Mouse (Mus musculus) frontal cortex, postnatal 25 days (tissue): Measurements from ENCODE around the gene Stk38l.
"Not testable (repeated sequence)": the region's sequence is repeated elsewhere in the genome, so short reads cannot be mapped to it uniquely, and the experiment has no call there.

Experiments used
- DNase-seq, 2 experiments: peaks; one replicate each; pipeline ENCODE4 v3.0.0; 2022; ENCODE audit warnings: low spot score in 2 of 2

Gene Stk38l

GRCm38 (mm10) chr6:146733554-146733953, 8.8 kb downstream of the Stk38l start:
- DNase-seq, result no peak

- DNase-seq, result no peak
Measured at GRCm38 (mm10) chr6:146738889-146739288, 14.1 kb downstream of the Stk38l start.

- no peak for DNase-seq
Measured at GRCm38 (mm10) chr6:146740724-146741123, 15.9 kb downstream of the Stk38l start.

- DNase-seq, result no peak
Measured at GRCm38 (mm10) chr6:146741986-146742635, 17.3 kb downstream of the Stk38l start.

- DNase-seq, result not testable (repeated sequence)
Measured at GRCm38 (mm10) chr6:146744266-146744665, 19.5 kb downstream of the Stk38l start.

- DNase-seq, result no peak
Measured at GRCm38 (mm10) chr6:146745180-146745579, 20.4 kb downstream of the Stk38l start.

GRCm38 (mm10) chr6:146746577-146746976, 21.8 kb downstream of the Stk38l start:
- no peak for DNase-seq

GRCm38 (mm10) chr6:146747057-146747456, 22.3 kb downstream of the Stk38l start:
- DNase-seq, result no peak

GRCm38 (mm10) chr6:146748271-146748670, 23.5 kb downstream of the Stk38l start:
- DNase-seq, result no peak

- DNase-seq, result no peak
Measured at GRCm38 (mm10) chr6:146751671-146752070, 26.9 kb downstream of the Stk38l start.

- no peak for DNase-seq
Measured at GRCm38 (mm10) chr6:146752178-146752577, 27.4 kb downstream of the Stk38l start.

- no peak for DNase-seq
Measured at GRCm38 (mm10) chr6:146752612-146753011, 27.8 kb downstream of the Stk38l start.

GRCm38 (mm10) chr6:146753560-146754160, 28.9 kb downstream of the Stk38l start:
- DNase-seq, result no peak

- no peak for DNase-seq
Measured at GRCm38 (mm10) chr6:146755136-146755535, 30.3 kb downstream of the Stk38l start.

GRCm38 (mm10) chr6:146755679-146756078, 30.9 kb downstream of the Stk38l start:
- DNase-seq, result no peak

- DNase-seq, result no peak
Measured at GRCm38 (mm10) chr6:146759027-146759426, 34.2 kb downstream of the Stk38l start.

GRCm38 (mm10) chr6:146760022-146760421, 35.2 kb downstream of the Stk38l start:
- no peak for DNase-seq

GRCm38 (mm10) chr6:146760736-146761135, 35.9 kb downstream of the Stk38l start:
- no peak for DNase-seq

GRCm38 (mm10) chr6:146762264-146762898, 37.6 kb downstream of the Stk38l start:
- no peak for DNase-seq

GRCm38 (mm10) chr6:146764593-146764992, 39.8 kb downstream of the Stk38l start:
- DNase-seq, result no peak

GRCm38 (mm10) chr6:146765270-146765669, 40.5 kb downstream of the Stk38l start:
- DNase-seq, result no peak

GRCm38 (mm10) chr6:146768813-146769404, 44.1 kb downstream of the Stk38l start:
- no peak for DNase-seq
